Mouse (Mus musculus) naive thymus-derived CD4-positive, alpha-beta T cell, adult 5 months (primary cell): ENCODE data around the gene Cryz. TPM values are rescaled to one million over a fixed set of nuclear protein-coding genes. Genes with fewer than 3 reads are reported as not detected.

Experiments
- polyA plus RNA-seq: library from polyadenylated mRNA; unstranded; fragments of 100-300 nt; shearing (Covaris generic); gene quantifications from one replicate; pipeline ENCODE4 v1.2.1, GENCODE M21; 2017

The Cryz gene
- polyA plus RNA-seq, result 2.0 TPM

DNA sequence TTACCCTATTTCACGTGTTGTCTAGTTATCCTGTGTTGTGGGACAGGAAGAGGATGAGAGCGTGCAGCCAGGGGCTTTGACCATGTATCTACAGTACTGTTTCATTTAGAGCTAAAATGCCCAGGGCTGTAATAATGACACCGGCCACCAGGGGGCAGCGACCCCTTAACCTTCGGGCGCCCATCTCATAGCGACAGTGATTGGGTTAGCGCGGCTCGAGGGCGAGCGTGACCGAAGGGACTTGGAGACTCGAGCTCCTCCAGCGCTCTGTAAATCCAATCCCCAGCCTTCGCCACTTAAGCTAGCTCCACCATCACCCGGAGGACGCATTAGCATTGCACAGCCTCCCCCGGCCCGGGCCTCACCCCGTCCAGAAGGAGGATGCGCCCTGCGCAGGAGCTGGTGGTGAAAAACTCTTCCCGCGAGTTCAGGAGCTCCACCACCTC is at the start of gene Cryz:
Gene Cryz, plus strand, starts transcription at position 224 of the 446 bp plus-strand sequence.

DNA sequence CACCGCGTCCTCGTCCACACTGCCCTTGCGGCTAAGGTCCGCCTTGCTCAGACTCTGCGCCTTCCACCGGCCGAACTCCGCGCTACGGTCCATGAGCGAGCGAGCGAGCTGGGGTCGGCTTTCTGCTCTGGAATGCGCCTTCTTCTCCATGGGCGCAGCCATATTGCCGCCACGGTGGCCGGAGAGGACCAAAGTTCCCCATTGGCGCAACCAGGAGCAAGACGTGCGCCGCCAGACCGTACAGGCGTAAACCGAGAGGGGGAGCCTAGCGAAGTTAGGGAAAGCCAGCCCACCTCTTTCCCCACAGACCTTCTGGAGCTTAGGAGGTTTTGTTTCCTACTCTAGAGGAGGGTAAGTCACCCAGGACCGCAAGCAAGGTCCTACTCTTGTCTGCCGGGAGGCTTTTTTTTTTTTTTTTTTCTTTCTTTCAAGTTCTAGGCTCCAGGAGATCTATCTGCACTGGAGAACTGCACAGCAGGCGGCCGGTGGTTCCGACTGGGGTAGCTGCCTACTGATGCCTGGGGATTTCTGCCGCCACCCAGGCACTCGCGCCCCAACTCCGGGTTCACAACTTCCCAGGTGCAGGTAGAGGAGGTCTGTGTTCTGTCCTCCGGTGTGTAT is 533 bp downstream of the Cryz start, which contains the start of gene Tyw3:
Gene Tyw3, minus strand, starts transcription at position 171 of the 621 bp plus-strand sequence.

DNA sequence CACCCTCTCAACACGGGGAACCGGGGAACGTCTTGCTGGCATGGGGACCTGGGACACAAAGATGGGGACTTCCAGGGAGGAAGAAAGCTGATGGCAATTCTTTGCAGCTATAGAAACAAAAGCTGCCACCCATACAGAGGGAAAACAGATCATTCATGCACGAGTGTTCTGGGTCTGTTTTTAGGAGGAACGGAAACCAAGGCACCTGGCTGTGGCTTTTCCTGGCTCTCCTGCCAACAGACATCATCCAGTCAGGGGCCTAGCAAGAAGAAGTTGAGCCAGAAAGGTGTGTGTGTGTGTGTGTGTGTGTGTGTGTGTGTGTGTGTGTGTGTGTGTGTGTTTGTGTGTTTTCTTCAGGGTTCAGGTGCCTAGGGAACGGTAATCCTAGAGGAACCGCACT is 67.0 kb downstream of the Cryz start, which contains the start of gene Erich3:
Gene Erich3, plus strand, starts transcription at position 315 of the 400 bp plus-strand sequence.

Other genes starting within 250 kb of the Cryz start
- 4.1 TPM for gene Tyw3, start 393 bp downstream of the Cryz start, polyA plus RNA-seq
- gene Erich3, start 67.1 kb downstream of the Cryz start, polyA plus RNA-seq, result not detected